Mouse (Mus musculus): ENCODE measurements at regions not wholly inside any gene's neighbourhood (a gene's known extent, or its start where the extent isn't known, plus 50 kb on each side); places are given as distances from the start of the nearest gene placed in this dataset.

GRCm38 (mm10) chr13:69252335-69252734 lies 253.0 kb upstream of the Adcy2 start:
- TF ChIP-seq POLR2A (IDR thresholded peaks at IDR 0.05; ENCODE audit: borderline replicate concordance, extremely low read depth, insufficient read depth, insufficient read length, poor library complexity, severe bottlenecking) (no peak), CTCF (IDR thresholded peaks at IDR 0.05; ENCODE audit: borderline replicate concordance, extremely low read depth, insufficient read depth, insufficient read length) (no peak)

Data from brain, embryonic 14.5 days (tissue).